Mouse (Mus musculus) testis, adult 10 weeks (tissue): ENCODE data around the gene Fbxl19. TPM values are rescaled to one million over a fixed set of nuclear protein-coding genes. Genes with fewer than 3 reads are reported as not detected.

Experiments used
- polyA plus RNA-seq: library from polyadenylated mRNA; stranded (reverse); fragments of 350-450 nt; fragmentation: Illumina TruSeq; extraction: RNeasy Lipid Tissue Mini Kit (QIAGEN cat#74804); gene quantifications from one replicate; pipeline ENCODE4 v1.2.3, GENCODE M21; 2014; ENCODE audit warnings: low read depth, low replicate concordance

Gene Fbxl19
- 2.2 TPM for polyA plus RNA-seq

GRCm38 (mm10) chr7:127744366-127745045 is at the start of gene Fbxl19:
Fbxl19 (plus strand) TSS chr7:127744543.

DNA sequence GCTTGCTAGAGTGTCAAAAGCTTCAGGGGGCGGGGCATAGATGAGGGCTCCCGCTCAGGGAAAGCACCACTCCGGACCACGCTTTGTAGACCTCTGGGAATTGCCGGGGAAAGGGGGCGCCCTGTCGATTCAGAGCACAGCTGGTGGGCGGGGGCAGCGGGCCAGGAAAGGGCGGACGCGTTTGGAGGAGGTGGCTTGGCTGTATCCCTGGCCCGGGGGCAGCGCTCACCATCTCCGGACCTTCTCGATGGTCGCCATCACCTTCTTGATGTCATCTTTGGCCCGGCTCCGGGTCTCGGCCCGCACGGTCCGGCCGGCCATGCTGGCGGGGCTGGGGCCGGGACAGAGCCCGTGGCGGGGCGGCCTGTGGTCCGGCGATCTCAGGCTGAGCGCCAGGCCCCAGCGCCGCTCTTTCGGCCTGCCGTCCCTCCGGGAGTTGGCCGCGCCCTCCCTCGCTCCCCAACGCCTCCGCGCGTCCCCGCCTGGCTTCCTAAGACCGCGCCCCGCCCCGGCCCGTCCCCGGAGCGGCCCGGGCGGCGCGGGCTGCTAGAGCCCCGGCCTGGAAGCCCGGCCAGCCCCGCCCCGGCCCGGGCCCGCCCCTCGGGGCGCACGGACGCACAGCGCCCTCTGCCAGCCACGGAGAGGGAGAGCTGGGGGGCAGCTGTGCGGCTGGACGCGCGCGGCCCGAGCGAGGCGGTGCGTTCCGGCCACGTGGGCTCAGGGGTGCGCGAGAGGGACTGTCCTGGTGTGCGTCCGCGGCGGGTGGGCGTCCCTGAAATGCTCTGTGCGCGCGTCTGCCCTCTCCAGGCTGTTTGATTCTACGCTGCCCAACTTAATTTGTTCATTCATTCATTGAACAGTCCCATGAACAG is 35.9 kb upstream of the Fbxl19 start, which contains the start of gene Bcl7c:
TSS of gene Bcl7c (minus strand) at position 727 of the 872 bp plus-strand sequence.

GRCm38 (mm10) chr7:127712461-127713385 is 31.6 kb upstream of the Fbxl19 start, which contains the start of gene Ctf1:
Ctf1 (plus strand) TSS chr7:127712736.

GRCm38 (mm10) chr7:127732066-127732465 is 12.3 kb upstream of the Fbxl19 start, which contains the start of gene Ctf2:
Ctf2 (minus strand) TSS chr7:127732166.

DNA sequence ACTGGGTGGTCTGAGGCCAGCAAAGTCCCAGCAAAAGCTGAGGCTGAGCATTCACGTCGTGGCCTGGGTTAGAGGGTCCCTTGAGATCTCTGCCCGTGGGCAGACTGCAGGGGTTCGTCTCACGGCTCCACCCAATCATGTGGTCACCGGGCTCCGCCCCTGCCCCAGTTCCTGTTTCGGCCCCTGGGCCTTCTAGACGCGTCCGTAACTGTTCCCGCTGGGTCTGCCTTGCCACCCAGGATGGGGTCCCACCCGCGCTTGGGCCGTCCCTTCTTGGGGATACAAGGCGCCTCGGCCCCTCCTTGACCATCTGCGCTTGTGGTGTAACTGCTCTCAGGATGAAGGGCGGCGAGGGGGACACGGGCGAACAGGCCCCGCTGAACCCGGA is 25.3 kb downstream of the Fbxl19 start, which contains the start of gene Orai3:
TSS of gene Orai3 (plus strand) at position 165 of the 388 bp plus-strand sequence.

GRCm38 (mm10) chr7:127776426-127776825 is 32.1 kb downstream of the Fbxl19 start, which contains the start of gene Setd1a:
Setd1a (plus strand) TSS chr7:127776670.

DNA sequence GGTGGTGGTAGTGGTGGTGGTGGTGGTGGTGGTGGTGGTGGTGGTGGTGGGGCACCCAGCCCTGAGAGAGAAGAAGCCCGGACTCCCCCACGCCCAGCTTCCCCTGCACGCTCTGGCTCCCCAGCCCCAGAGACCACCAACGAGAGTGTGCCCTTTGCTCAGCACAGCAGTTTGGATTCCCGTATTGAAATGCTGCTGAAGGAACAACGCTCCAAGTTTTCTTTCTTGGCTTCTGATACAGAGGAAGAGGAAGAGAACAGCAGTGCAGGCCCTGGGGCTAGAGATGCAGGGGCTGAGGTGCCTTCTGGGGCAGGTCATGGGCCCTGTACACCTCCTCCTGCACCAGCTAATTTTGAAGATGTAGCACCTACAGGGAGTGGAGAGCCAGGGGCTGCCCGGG is 41.0 kb downstream of the Fbxl19 start, which contains the start of gene Gm49388:
TSS of gene Gm49388 (plus strand) at position 301 of the 400 bp plus-strand sequence.

DNA sequence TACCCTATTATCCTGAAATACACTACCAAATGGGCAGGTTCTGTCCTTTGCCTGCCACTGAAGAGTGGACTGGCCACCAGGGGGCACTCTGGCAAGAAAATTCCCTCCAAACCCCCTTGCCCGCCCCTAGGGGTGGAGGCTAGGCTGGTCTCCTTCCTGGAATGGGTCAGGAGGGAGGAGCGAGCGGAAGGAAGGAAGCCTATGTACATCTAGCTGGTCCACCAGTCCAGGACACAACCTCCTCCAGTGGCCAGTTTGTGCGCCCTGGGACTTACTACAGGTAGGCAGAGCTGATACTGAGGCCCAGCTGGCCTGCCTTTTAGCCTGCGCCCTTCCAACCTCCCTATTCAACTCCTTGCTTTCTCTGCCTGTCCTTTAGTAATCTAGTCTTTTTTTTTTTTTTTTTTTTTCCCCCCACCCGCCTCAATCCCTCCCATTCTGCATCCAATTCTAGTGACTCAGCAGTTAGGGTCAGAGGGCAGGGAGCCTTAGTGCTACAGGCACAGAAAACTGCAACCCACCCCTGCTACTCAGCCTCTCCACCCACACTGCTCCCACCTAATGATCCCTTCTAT is 56.2 kb downstream of the Fbxl19 start, which contains the start of gene Hsd3b7:
TSS of gene Hsd3b7 (plus strand) at position 170 of the 575 bp plus-strand sequence.

Other genes with a start within 250 kb of the Fbxl19 start
- gene Srcap, start 232.6 kb upstream of the Fbxl19 start, polyA plus RNA-seq, result 6.5 TPM
- 4.6 TPM for gene Gm42715, start 225.0 kb upstream of the Fbxl19 start, polyA plus RNA-seq
- gene Tmem265, start 183.2 kb upstream of the Fbxl19 start, polyA plus RNA-seq, result not detected
- 445 TPM for gene Phkg2, start 171.2 kb upstream of the Fbxl19 start, polyA plus RNA-seq
- 22.2 TPM for gene Ccdc189, start 155.9 kb upstream of the Fbxl19 start, polyA plus RNA-seq
- 6.3 TPM for gene Rnf40, start 155.8 kb upstream of the Fbxl19 start, polyA plus RNA-seq
- gene Zfp629, start 128.7 kb upstream of the Fbxl19 start, polyA plus RNA-seq, result 7.4 TPM
- 3.0 TPM for gene Bcl7c, start 35.6 kb upstream of the Fbxl19 start, polyA plus RNA-seq
- gene Ctf1, start 31.8 kb upstream of the Fbxl19 start, polyA plus RNA-seq, result 5.1 TPM
- gene Ctf2, start 12.4 kb upstream of the Fbxl19 start, polyA plus RNA-seq, result not detected
- gene Orai3, start 25.3 kb downstream of the Fbxl19 start, polyA plus RNA-seq, result 1.1 TPM
- 7.2 TPM for gene Setd1a, start 32.1 kb downstream of the Fbxl19 start, polyA plus RNA-seq
- not detected for gene Gm49388, start 41.1 kb downstream of the Fbxl19 start, polyA plus RNA-seq
- 1.9 TPM for gene Hsd3b7, start 56.1 kb downstream of the Fbxl19 start, polyA plus RNA-seq
- gene Stx4a, start 79.8 kb downstream of the Fbxl19 start, polyA plus RNA-seq, result 3.1 TPM
- gene Stx1b, start 80.0 kb downstream of the Fbxl19 start, polyA plus RNA-seq, result 0.49 TPM
- gene Zfp646, start 131.7 kb downstream of the Fbxl19 start, polyA plus RNA-seq, result 21.3 TPM
- gene Zfp668, start 132.3 kb downstream of the Fbxl19 start, polyA plus RNA-seq, result 0.91 TPM
- gene Prss53, start 146.4 kb downstream of the Fbxl19 start, polyA plus RNA-seq, result not detected
- not detected for gene Gm21974, start 150.9 kb downstream of the Fbxl19 start, polyA plus RNA-seq
- 12.4 TPM for gene Vkorc1, start 151.1 kb downstream of the Fbxl19 start, polyA plus RNA-seq
- 0.62 TPM for gene Bckdk, start 159.5 kb downstream of the Fbxl19 start, polyA plus RNA-seq
- 52.0 TPM for gene Kat8, start 168.0 kb downstream of the Fbxl19 start, polyA plus RNA-seq
- not detected for gene Prss8, start 185.6 kb downstream of the Fbxl19 start, polyA plus RNA-seq
- not detected for gene Prss36, start 202.2 kb downstream of the Fbxl19 start, polyA plus RNA-seq
- 440 TPM for gene Fus, start 222.9 kb downstream of the Fbxl19 start, polyA plus RNA-seq
- gene Pycard, start 249.3 kb downstream of the Fbxl19 start, polyA plus RNA-seq, result 0.52 TPM